Mouse (Mus musculus) megakaryocyte-erythroid progenitor cell, adult 5-6 weeks (primary cell): ENCODE results near the gene Pax7. TPM values are rescaled to one million over a fixed set of nuclear protein-coding genes. Genes with fewer than 3 reads are reported as not detected.

Experiments
- ATAC-seq: replicated peaks from 2 replicates; pipeline ENCODE4 v1.8.0; 2016; ENCODE audit warnings: mild to moderate bottlenecking, inconsistent platforms; ENCODE audit not compliant: severe bottlenecking, poor library complexity, low FRiP score, low TSS enrichment
- total RNA-seq, 2 experiments: library from RNA; stranded (forward) in 1 of 2; stranded (reverse) in 1 of 2; fragments of 200-1000, 215-1000 nt in 1 of 2; fragments of >200 nt in 1 of 2; fragmentation: Nextera tagmentation in 1 of 2; gene quantifications; 2 replicates each; pipeline ENCODE4 v1.2.3; 2014 to 2017

The Pax7 gene
- total RNA-seq, 2 experiments from 2014 or later: not detected

DNA sequence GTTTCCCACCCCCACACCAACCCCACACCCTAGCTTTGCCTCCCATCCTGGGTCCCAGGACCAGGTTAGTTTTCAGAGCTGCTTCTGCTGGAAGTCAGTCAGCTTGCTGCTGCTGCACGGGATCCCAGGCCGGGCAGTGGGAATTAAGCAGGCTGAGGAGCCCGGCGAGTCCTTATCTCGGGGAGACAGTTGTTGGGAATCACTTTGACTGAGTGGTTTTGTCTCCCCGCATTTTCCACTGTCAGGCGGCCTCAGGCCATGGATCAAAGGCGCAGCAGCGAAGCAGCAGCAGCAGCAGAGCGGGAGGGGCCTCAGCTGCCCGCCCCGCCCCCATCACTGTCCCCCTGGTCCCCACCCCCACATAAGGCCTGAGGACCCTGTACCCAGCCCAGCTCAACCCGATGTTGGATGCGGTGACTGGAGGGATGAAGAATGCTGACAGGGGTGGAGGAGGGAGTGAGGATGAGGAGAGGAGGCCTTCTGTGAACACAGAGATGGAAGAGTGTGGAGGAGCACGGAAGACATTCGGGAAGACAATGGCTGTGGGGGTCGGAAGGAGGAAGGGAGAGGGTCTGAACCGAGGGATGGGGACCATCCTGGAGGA is 66.1 kb downstream of the Pax7 start:
- ATAC-seq: no peak

DNA sequence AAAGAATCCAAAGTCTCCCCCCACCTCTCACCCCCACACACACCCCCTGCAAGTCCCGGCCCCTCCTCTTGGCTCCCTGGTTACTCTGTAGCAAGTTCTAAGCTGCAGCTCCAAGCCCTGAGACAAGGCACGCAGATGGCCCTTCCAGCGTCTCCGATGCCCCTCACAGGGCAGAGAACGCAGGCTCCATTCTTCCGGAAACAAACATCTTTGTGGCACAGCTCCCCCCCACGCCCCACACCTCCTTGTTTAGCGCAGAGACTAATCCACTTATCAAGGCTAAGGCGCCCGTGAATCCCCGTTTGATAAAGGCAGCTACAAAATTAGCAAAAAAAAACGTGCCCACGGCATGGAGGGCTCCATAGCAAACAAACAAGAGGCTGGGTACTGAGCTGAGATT is 71.4 kb downstream of the Pax7 start:
- no peak for ATAC-seq

DNA sequence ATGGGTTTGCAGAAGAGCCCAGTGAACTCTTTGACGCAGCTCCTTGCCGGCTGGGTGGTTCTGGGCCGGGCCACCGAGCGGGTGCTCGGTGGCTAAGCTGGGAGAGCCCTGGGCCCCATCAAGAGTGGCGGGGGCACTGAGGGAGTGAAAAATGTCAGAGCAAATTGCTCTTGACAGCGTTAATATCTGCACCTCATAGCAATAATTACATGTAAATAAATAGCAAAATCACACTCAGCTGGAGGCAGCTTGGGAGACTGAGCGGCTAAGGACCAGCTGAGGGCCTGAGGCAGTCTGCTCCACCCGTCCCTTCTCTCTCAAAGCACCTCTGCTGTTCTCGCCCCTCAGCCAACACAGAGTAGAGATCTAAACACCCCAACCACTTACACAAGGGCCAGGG is 72.6 kb downstream of the Pax7 start:
- no peak for ATAC-seq

GRCm38 (mm10) chr4:139758512-139759340 is 74.6 kb downstream of the Pax7 start:
- no peak for ATAC-seq

GRCm38 (mm10) chr4:139756931-139757330 is 76.4 kb downstream of the Pax7 start:
- no peak for ATAC-seq

DNA sequence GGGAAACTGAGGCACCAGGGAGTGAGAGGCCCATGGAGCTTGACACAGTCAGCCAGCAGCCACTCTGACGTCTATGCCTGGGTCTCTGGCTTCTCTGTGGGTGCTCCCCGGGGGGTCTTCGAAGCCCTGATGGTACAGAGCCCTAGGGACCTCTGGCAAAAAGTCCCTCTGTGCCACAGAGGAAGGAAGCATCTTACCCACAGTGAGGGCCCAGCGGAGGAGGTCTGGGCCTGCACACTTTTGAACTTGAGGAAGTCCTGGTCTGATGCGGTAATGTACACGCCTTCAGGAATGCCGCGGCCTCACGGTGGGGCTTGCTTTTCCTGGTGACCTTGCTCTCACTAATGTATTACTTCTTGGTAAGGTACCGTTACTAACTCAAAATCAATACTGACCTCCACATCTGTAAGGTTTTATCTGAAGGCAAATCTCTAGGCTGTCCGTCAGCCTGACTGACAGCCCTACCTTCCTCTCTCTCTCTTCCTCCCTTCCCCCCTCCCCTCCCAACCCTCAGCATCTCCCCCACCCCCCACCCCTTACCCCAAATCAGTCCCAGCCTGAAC is 79.1 kb downstream of the Pax7 start:
- no peak for ATAC-seq

DNA sequence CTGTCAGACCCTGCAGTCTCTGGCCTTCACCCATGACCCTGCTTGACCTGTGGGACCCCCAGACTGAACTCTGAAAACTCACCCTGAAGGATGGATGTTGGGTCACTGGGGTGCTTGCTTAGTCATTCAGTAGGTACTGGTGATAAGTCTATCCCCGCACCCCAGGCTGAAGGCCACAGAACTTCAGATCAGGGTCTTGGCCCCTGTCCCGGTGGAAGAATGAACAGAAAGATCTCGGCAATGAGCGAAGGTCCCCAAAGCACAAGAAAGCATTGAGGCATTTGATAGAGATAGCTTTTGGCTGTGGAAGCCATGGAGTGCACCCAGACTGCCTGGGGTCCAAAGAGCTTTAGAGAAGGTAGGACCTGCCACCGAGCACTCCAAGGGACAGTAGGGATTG is 82.4 kb downstream of the Pax7 start:
- ATAC-seq: no peak

GRCm38 (mm10) chr4:139747190-139747936 is 86.0 kb downstream of the Pax7 start:
- no peak for ATAC-seq

- ATAC-seq: no peak
Observed at GRCm38 (mm10) chr4:139746177-139746576, 87.2 kb downstream of the Pax7 start.

- no peak for ATAC-seq
Observed at GRCm38 (mm10) chr4:139744765-139745395, 88.4 kb downstream of the Pax7 start.

DNA sequence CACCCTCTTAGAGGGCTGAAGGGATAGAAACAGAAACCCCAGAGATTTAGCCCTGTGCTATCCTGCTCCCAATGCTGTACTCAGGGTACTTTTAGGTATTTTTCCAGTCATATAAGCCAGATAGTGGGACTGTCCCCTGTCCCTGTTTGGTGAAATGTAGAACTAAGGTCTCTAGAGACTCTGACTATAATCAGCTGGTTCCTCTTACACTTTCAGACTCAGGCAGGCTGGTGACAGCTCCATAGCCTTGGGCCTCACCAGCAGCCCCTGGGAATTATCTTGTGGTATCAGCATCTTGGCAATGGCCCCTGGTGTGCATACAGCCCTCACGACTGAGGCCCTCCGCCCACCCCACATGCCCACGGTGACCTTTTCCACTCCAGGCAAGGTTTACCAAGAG is 89.7 kb downstream of the Pax7 start:
- ATAC-seq: no peak

DNA sequence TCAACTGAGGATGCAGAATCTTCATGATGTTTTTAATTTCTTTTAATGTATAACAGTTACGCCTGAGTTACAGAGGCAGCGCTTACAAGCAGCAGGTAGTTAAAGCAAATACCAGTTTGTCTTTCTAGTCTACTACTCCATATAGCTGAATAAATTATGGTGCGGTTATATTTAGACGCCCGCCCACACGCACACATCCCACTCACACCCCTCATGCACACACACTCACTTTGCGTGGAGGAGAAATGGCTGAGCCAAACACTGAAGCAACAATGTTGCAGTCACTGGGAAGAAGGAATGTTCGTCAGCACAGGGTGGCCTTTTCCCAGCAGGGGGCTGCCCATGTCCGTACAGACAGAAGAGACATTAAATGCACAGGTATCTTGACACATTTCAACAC is 96.3 kb downstream of the Pax7 start:
- ATAC-seq: no peak

- ATAC-seq: no peak
Observed at GRCm38 (mm10) chr4:139727101-139727500, 106.2 kb downstream of the Pax7 start.

DNA sequence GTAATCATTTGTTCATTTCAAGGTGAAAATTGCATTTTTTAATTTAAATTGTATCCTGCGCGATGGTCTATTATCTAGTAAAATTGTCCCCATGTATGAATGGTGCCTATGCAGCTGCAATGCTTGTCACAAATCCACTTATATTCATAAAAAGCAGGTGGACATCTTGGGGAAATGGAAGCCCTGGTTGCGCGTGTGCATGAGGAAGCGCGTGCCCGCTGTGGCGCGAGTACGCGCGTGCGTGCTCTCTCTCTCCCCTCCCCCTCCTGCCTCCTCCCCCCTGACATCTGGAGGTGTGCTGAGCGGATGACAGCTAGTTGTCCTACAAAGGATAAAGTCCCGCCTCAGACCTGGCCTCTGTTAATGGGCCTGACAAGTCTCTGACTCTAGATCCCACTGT is 107.9 kb downstream of the Pax7 start:
- ATAC-seq: no peak

- no peak for ATAC-seq
Observed at GRCm38 (mm10) chr4:139724296-139724695, 109.0 kb downstream of the Pax7 start.

GRCm38 (mm10) chr4:139718978-139719377 is 114.3 kb downstream of the Pax7 start:
- ATAC-seq: no peak

- ATAC-seq: no peak
Observed at GRCm38 (mm10) chr4:139716477-139717169, 116.7 kb downstream of the Pax7 start.

- no peak for ATAC-seq
Observed at GRCm38 (mm10) chr4:139715241-139715932, 117.9 kb downstream of the Pax7 start.
